Mouse (Mus musculus) testis, adult 2 months (tissue): ENCODE data around the gene Wfdc12. TPM values are rescaled to one million over a fixed set of nuclear protein-coding genes. Genes with fewer than 3 reads are reported as not detected.

Experiments used
- H3K27ac ChIP-seq: fragments of 200-500 bp; 2 replicates; pipeline ENCODE4 v1.5.1; 2012; ENCODE audit warnings: low read depth, low read length; ENCODE audit not compliant: control insufficient read depth, insufficient read depth
- H3K27me3 ChIP-seq: fragments of 200-500 bp; 2 replicates; pipeline ENCODE4 v1.6.1; 2012; ENCODE audit warnings: mild to moderate bottlenecking, low read length, moderate library complexity; ENCODE audit not compliant: control insufficient read depth, insufficient read depth
- H3K36me3 ChIP-seq: fragments of 200-500 bp; 2 replicates; pipeline ENCODE4 v1.6.1; 2012; ENCODE audit warnings: mild to moderate bottlenecking, low read length; ENCODE audit not compliant: control insufficient read depth, insufficient read depth
- H3K4me1 ChIP-seq: fragments of 200-500 bp; 2 replicates; pipeline ENCODE4 v1.6.1; 2012; ENCODE audit warnings: low read length; ENCODE audit not compliant: control insufficient read depth, insufficient read depth
- H3K4me3 ChIP-seq: fragments of 200-500 bp; 2 replicates; pipeline ENCODE4 v1.5.1; 2012; ENCODE audit warnings: low read depth, mild to moderate bottlenecking, low read length, moderate library complexity, mixed read lengths; ENCODE audit not compliant: control insufficient read depth
- CTCF ChIP-seq: fragments of 200-500 bp; IDR thresholded peaks from 2 replicates; pipeline ENCODE4 v1.5.1; 2012; ENCODE audit warnings: low read depth, mild to moderate bottlenecking, inconsistent platforms, low read length, moderate library complexity; ENCODE audit not compliant: control insufficient read depth, insufficient read depth, insufficient replicate concordance
- POLR2A ChIP-seq: fragments of 200-500 bp; IDR thresholded peaks from 2 replicates; pipeline ENCODE4 v1.6.1; 2012; ENCODE audit warnings: low read depth, mild to moderate bottlenecking, inconsistent platforms, low read length, moderate library complexity; ENCODE audit not compliant: control insufficient read depth
- polyA plus RNA-seq: library from polyadenylated mRNA; depleted of rRNA; stranded (reverse); fragments of >200 nt; gene quantifications from 2 replicates; pipeline ENCODE4 v1.2.3, GENCODE M21; 2012; rRNA removed

The Wfdc12 gene
- polyA plus RNA-seq, result 0.15 TPM in 1 of 2 replicates, not detected in the other

DNA sequence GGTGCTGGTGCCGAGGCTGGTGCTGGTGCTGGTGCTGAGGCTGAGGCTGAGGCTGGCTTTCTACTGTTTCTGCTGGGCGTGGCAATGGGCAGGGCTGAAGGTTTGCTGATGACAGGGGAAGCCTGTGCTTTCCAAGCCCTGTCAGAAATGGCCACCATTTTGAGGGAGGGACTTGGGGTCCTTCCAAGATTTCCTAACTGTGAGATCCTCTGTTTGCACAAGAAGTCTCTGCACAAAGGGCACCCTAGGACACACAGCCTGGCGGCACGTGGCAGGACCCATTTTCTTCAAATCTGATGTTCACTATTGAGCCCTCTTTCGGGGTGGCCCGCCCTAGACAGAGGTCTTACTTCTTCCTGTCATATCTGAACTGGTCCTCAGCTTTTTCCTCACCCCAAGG, at the start of gene Wfdc12:
Wfdc12 (minus strand) TSS at position 33 of the 400 bp plus-strand sequence.
- Histone ChIP-seq H3K4me1 (peaks cover 2% of the 10 kb centered on the region; the same call in 1 of the 2 replicates), H3K27ac (no peak within 1 kb of the TSS), H3K27me3 (no peaks in the 10 kb centered on the region), H3K4me3 (no peak within 1 kb of the TSS), H3K36me3 (no peaks in the 10 kb centered on the region)
- TF ChIP-seq CTCF (no peak), POLR2A (no peak)

GRCm38 (mm10) chr2:164238366-164238765, 48.0 kb upstream of the Wfdc12 start, which contains the start of gene Svs2:
Svs2 (minus strand) TSS chr2:164238466.
- H3K4me1 ChIP-seq, result no peaks in the 10 kb centered on the region
- no peaks in the 10 kb centered on the region for H3K27me3 ChIP-seq
- H3K4me3 ChIP-seq, result no peak within 1 kb of the TSS
- H3K36me3 ChIP-seq, result no peaks in the 10 kb centered on the region
- TF ChIP-seq CTCF, result no peak
- no peak for TF ChIP-seq POLR2A
- H3K27ac ChIP-seq, result no peak within 1 kb of the TSS

GRCm38 (mm10) chr2:164232671-164233070, 42.3 kb upstream of the Wfdc12 start:
- H3K4me1 ChIP-seq, result no peaks in the 10 kb centered on the region
- H3K36me3 ChIP-seq, result no peaks in the 10 kb centered on the region
- no peaks in the 10 kb centered on the region for H3K27me3 ChIP-seq
- no peak for TF ChIP-seq POLR2A
- TF ChIP-seq CTCF, result no peak
- no peak overlapping the region for H3K27ac ChIP-seq
- H3K4me3 ChIP-seq, result no peak overlapping the region

DNA sequence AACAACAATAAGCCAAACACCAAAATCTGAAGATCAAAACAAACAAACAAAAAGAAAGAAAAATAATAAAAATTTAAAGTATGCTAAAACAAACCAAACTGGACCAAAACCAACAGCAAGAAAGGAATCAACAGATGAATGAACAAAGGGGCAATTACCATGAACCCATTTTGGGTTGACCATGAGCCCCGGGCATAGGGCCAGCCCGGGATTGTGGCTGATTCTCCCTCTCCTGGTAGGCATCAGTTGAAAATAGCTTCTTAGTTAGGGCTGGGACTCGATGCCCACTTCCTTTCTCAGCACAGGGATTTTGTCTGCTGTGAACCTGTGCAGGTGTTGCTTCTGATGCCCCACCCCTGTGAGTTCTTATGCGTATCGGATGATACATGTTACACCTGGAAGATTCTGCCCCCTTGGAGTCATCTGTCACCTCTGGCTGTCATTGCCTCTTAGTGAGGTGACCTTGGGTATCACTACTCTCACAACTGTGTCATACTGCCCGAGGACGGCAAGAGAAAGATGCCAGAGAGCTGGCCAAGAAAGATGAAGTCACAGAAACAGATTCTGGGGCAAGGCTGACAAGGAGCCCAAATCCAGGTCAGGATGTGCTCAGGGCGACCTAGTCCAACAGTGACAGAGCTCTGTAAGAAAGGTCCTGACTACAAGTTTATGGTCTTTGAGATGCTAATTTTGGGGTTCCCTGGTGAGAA, 38.1 kb upstream of the Wfdc12 start:
- Histone ChIP-seq H3K4me3 (no peak overlapping the region), H3K27ac (no peak overlapping the region), H3K27me3 (no peaks in the 10 kb centered on the region), H3K36me3 (no peaks in the 10 kb centered on the region), H3K4me1 (no peaks in the 10 kb centered on the region)
- TF ChIP-seq POLR2A (no peak), CTCF (no peak)

GRCm38 (mm10) chr2:164221522-164221921, 31.1 kb upstream of the Wfdc12 start, which contains the start of gene Wfdc15b:
Wfdc15b (minus strand) TSS chr2:164221660.
- H3K4me1 ChIP-seq, result no peaks in the 10 kb centered on the region
- no peak within 1 kb of the TSS for H3K4me3 ChIP-seq
- H3K27ac ChIP-seq, result no peak within 1 kb of the TSS
- H3K36me3 ChIP-seq, result no peaks in the 10 kb centered on the region
- TF ChIP-seq CTCF (no peak), POLR2A (no peak)
- H3K27me3 ChIP-seq, result no peaks in the 10 kb centered on the region

DNA sequence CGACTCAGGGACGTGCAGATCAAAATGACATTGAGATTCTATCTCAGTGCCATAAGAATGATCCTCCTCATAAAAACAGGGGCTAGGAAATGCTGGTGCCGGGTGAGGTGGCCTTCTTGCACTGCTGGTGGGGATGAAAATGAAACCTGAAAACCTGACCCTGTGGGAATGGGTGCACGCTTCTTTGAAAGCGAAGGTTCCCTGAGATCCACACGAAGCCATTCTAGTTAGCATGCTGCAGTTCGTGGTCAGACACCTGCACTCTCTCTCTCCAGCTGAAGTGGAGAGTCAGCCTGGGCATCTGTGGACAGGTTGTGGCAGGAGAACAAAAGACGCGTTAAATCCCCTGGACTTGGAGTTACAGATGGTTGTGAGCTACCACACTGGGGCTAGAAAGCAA, 28.9 kb upstream of the Wfdc12 start:
- Histone ChIP-seq H3K36me3 (no peaks in the 10 kb centered on the region), H3K4me3 (no peak overlapping the region), H3K27ac (no peak overlapping the region), H3K27me3 (no peaks in the 10 kb centered on the region), H3K4me1 (no peaks in the 10 kb centered on the region; the same call in 1 of the 2 replicates)
- TF ChIP-seq CTCF (no peak), POLR2A (no peak)

- Histone ChIP-seq H3K27me3 (no peaks in the 10 kb centered on the region), H3K4me1 (no peaks in the 10 kb centered on the region; the same call in 1 of the 2 replicates), H3K36me3 (no peaks in the 10 kb centered on the region), H3K27ac (no peak overlapping the region), H3K4me3 (no peak overlapping the region)
- TF ChIP-seq CTCF, result no peak
- TF ChIP-seq POLR2A, result no peak
These were observed 22.3 kb upstream of the Wfdc12 start for GRCm38 (mm10) chr2:164212711-164213110.
